12 mouse cellular contexts compared by ENCODE assay signal in the genomic region with DNA sequence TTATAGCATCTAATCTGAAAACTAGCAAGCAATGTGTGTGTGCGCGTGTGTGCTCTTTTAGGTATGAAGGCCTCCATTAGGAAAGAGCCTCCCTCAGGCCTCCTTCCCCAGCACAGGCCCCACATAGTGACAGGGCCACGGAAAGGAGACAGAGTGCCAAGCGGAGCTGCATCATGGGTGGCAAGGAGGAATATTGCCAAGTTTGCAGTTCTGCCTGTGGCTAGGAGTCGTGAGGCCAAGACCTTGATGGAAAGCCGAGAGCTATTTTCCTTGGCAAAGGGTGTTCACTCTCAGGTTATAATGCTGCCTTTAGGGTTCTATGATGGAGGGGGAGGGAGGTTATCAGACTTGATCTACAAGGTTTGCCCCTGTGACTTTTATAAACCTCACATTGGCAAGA. TPM values are rescaled to one million over a fixed set of nuclear protein-coding genes. Genes with fewer than 3 reads are reported as not detected.
DNase-seq lines count a peak whose midpoint lies in the region; ATAC-seq and TF ChIP-seq lines count a peak whose summit lies in the region.
"Had no signal": no experiment of that assay in that cellular context is flagged by ENCODE, and none has a peak within 500 bp of the region (broad histone marks: within the 10 kb centered on the region; RNA-seq: fewer than 3 reads in every experiment).

No protein-coding gene starts in this region.

- no peak overlapping the region for H3K4me2 ChIP-seq in kidney, embryonic 15.5 days
- H3K4me2 ChIP-seq: heart, embryonic 15.5 days had no signal

- no peak for ATAC-seq in kidney, embryonic 15.5 days (replicated peaks; ENCODE audit: low FRiP score)
- ATAC-seq: lung, postnatal 0 days had no signal

- intact Hi-C loops in left cerebral cortex, postnatal 4 days (cut with DNase I): no loop called here
- intact Hi-C loops in left cerebral cortex, adult 2 months (cut with DNase I): no loop called here

- DNase-seq in gastrocnemius, adult 18-20 months (ENCODE audit: low spot score): peak; percentile 20
- DNase-seq in gastrocnemius, postnatal 4 days (ENCODE audit: low spot score in 2 of 2): no peak
- DNase-seq in left cerebral cortex, postnatal 4 days: peak; percentile 41
- no peak for DNase-seq in left cerebral cortex, adult 2 months (ENCODE audit: extremely low spot score in 1 of 2, low spot score in 2 of 2)
- peak; percentile 64 for DNase-seq in adrenal gland, adult 8-10 months
- no peak for DNase-seq in layer of hippocampus, postnatal 36 days
- DNase-seq: midbrain, embryonic 14.5 days; right cerebral cortex, postnatal 14 days; thymus, postnatal 14 days had no signal

- 44% methylated on average over 6 of the region's 6 CpGs for WGBS in kidney, embryonic 15.5 days

- no peaks in the 10 kb centered on the region for H3K27me3 ChIP-seq in kidney, embryonic 15.5 days
- H3K27me3 ChIP-seq: heart, embryonic 15.5 days had no signal

- H3K9ac ChIP-seq in kidney, embryonic 15.5 days: no peak overlapping the region
- H3K9ac ChIP-seq: heart, embryonic 15.5 days had no signal

- H3K9me3 ChIP-seq in kidney, embryonic 15.5 days (replicated peaks): no peaks in the 10 kb centered on the region
- H3K9me3 ChIP-seq: heart, embryonic 15.5 days had no signal

- H3K27ac ChIP-seq in left cerebral cortex, adult 2 months: no peak overlapping the region
- H3K27ac ChIP-seq in kidney, embryonic 15.5 days: peak overlapping the region; percentile 66
- H3K27ac ChIP-seq: heart, embryonic 15.5 days had no signal

- no peak for TF ChIP-seq CTCF in left cerebral cortex, adult 2 months (IDR thresholded peaks at IDR 0.05)

- H3K4me3 ChIP-seq in left cerebral cortex, adult 2 months: no peak overlapping the region
- H3K4me3 ChIP-seq in kidney, embryonic 15.5 days (replicated peaks): no peak overlapping the region
- H3K4me3 ChIP-seq: heart, embryonic 15.5 days had no signal

- H3K4me1 ChIP-seq in kidney, embryonic 15.5 days: peaks cover 39% of the 10 kb centered on the region

- no peaks in the 10 kb centered on the region for H3K36me3 ChIP-seq in kidney, embryonic 15.5 days
- H3K36me3 ChIP-seq: heart, embryonic 15.5 days had no signal

RNA-seq across cellular contexts. Expression of gene Tpm1, which starts 53.4 kb away (rescaled TPM):
- over 10,000 TPM; 24,162 to 25,960 TPM for total RNA-seq in gastrocnemius, adult 18-20 months (2021)
- 1,000 to 10,000 TPM; 7,029 to 7,975 TPM for total RNA-seq in gastrocnemius, postnatal 4 days (2021)
- total RNA-seq in left cerebral cortex, postnatal 4 days (2021): 100 to 1,000 TPM; 147 to 152 TPM
- total RNA-seq in left cerebral cortex, adult 2 months (2021): 100 to 1,000 TPM; 223 to 236 TPM
- 100 to 1,000 TPM; 153 to 277 (median 212) TPM for total RNA-seq in adrenal gland, adult 8-10 months (2022)
- polyA plus RNA-seq in kidney, embryonic 15.5 days (2015; fragmentation: Nextera tagmentation; extraction: Ambion mirVana): 533 and 589 TPM in 2 replicates
- total RNA-seq in layer of hippocampus, postnatal 36 days (2021): 100 to 1,000 TPM; 219 to 236 TPM

Comparison
In these comparisons a context has a peak if more than half of its experiments do, and no peak if none do; other contexts are left out.
1. DNase-seq: peak in gastrocnemius, adult 18-20 months (single experiment), left cerebral cortex, postnatal 4 days (single experiment) and adrenal gland, adult 8-10 months (single experiment); none in gastrocnemius, postnatal 4 days (0 of 2), left cerebral cortex, adult 2 months (0 of 2) and layer of hippocampus, postnatal 36 days (0 of 2).
2. RNA of gene Tpm1, which starts 53.4 kb away (total RNA-seq): 24,162 to 25,960 TPM in gastrocnemius, adult 18-20 months and 7,029 to 7,975 TPM in gastrocnemius, postnatal 4 days; 153 to 277 TPM in adrenal gland, adult 8-10 months, 223 to 236 TPM in left cerebral cortex, adult 2 months, 219 to 236 TPM in layer of hippocampus, postnatal 36 days and 147 to 152 TPM in left cerebral cortex, postnatal 4 days; every median in the first group is over 10 times any median in the second.